Mouse (Mus musculus): ENCODE results near the gene Zbtb12. TPM values are rescaled to one million over a fixed set of nuclear protein-coding genes. Genes with fewer than 3 reads are reported as not detected.

The Zbtb12 gene
- 1 to 10 TPM; 3.3 to 3.8 TPM for total RNA-seq (2023)

DNA sequence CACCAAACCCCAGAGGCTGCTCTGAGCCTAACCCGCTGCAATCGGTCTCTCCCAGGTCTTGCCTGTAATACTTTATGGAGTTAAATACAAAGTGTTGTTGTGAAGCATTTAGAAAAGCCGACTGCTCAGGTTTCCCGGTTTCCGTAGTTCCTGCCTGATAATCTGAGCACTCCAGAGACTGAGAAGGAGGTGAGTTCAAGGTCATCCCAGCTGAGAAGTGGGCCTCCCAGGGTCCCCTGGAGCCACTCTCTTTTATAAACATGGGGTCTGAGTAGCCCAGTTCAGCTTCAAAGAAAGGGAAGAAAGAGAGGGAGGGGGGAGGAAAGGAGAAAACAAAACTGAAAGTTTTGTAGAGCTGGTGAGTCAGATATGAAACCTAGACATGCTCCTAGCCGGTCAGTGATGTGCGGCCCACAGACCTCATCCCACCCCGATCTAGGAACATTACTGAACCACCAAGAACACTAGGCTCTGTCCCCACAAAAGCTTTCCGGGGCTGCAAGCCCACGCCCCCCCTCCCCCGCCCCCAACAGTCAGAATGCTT, at the start of gene Zbtb12:
Zbtb12 (plus strand) TSS at position 148 of the 544 bp plus-strand sequence.

DNA sequence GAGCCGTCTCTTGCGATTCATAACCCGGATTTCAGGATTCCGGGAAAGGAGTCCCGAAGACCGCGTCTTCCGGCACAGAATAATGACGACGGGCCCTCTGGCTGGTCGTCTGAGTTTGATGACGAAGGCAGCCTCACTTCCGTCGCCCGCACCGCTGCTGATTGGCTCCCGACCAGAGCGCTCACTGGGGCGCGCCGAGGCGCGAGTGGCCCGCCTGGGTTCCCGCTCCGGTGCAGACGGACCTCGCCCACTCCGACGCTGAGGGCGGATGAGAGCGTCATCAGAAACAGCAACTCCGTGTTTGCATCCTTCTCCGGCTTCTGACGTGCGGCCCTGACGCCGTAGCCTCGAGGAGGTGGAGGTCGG, 42.4 kb upstream of the Zbtb12 start, which contains the start of the genes Stk19 and Dxo:
Stk19 (minus strand) TSS at position 90 of the 366 bp plus-strand sequence.
Dxo (plus strand) TSS at position 164 of the 366 bp plus-strand sequence.

DNA sequence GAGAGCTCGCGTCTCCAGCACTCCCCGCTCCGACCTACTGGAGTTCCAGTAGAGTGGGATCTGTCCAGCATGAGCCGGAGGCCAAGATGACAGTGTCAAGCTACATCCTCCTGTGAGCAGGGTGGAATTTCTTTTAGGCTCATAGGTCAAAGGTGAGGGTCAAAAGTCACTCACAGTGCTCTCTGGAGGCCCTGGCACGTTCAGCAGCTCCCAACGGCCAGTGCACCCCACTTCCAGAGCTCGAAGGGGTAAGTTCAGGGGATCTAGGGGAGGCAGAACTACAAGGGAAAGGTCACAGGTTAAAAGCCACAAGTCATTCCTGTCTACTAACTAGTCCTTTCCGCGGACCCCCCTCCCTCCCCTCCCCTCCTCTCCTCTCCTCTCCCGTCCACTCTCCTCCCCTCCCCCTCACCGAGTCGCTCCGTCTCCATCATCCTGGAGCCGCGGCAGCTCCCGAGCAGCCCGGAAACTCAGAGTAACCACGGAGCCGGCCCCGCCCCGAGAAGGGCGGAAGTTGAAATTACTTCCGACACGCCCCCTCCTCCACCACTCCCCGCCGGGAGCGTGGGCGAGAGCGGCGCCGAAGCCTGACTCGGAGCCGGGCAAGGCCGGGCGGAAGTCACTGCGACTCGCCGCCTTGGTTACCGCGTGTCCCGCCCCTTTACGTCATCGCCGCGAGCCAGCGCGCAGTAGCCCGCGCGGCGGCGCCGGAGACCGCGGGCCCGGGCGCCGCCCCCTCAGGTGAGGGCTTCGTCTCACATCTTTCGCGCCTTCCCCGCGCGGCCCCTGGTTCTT, 29.4 kb upstream of the Zbtb12 start, which contains the start of the genes Skiv2l and Nelfe:
Skiv2l (minus strand) TSS at position 489 of the 795 bp plus-strand sequence.
Nelfe (plus strand) TSS at position 670 of the 795 bp plus-strand sequence.

DNA sequence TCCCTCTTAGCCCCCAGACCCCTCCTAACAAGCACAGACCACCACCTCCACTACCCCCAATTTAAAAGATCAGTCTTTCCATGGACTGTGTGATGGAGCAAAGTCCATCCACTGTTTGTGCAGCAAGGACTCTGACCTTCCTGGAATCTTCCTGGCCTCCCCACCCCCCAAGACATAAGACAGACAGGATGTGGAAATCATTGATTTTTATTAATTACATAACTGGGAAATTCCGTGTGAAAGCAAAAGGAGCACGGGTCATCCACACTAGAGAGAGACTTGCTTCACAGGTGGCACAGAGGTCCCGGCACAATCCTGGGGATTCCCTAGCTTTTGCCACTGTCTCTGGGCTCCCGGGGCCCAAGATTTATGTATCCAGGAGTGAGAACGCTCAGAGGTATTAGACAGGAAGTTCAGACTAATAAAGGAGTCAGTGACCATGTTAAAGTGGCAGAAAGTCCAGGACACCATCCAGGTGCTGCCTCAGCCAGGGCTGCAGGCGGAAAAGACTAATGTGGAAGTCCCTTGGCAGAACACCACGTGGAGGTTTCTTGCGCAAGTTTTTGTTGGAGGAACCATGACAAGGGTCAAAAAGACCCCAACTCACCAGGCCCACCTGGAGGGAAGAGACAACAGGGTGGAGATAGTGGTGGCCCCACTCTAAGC, 16.7 kb upstream of the Zbtb12 start, which contains the start of gene Cfb:
Cfb (minus strand) TSS at position 103 of the 666 bp plus-strand sequence.

DNA sequence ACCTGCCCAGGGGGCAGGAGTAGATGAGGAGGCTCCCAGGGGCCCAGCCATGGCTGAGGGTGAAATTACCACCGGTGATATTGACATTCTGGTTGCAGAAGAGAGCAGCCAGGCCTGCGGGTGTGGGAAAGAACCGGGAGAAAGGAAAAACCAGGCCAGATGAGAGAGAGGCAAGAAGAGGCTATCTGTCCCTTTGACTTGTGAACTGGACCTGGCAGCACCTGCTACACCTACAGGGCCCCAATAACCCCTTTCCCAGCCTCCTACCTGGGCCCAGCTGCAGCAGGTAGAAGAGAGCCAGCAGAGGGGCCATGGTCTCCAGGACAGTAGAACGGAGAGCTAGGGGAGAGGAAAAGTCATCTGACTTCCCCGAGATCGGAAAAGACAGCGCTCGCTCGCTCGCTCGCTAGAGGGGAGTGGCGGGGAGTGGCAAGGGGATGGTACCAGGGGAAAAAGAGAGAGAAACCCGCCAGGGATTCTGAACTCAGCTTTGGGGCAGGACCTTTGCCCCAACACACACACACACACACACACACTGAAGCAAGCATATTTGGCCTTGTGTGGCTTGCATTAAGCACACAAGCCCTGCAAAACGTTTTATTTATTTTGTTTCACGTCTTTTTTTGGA, 2.5 kb downstream of the Zbtb12 start, which contains the start of gene Gm20547:
Gm20547 (minus strand) TSS at position 360 of the 628 bp plus-strand sequence.

DNA sequence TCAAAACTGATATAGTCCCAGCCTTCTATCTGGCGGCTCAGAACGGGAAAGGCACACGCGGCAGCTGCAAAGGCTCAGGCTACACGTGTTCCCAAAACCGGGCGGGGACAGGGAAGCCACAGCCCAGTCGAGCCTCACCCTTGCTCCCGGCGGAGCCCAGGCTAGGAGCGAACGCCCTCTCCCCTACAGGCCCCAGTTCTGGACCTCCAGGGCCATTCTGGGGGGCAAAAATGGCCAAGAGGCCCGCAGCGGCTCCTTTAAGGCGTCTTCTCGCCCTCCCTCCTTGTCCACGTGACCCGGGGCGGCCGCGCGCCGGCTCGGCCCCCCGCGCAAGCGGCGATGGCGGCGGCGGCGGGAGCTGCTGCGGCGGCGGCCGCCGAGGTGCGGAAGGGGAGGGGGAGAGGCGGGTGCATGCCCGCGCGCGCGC, 18.9 kb downstream of the Zbtb12 start, which contains the start of the genes C2 and Ehmt2:
C2 (minus strand) TSS at position 106 of the 427 bp plus-strand sequence.
Ehmt2 (plus strand) TSS at position 310 of the 427 bp plus-strand sequence.

DNA sequence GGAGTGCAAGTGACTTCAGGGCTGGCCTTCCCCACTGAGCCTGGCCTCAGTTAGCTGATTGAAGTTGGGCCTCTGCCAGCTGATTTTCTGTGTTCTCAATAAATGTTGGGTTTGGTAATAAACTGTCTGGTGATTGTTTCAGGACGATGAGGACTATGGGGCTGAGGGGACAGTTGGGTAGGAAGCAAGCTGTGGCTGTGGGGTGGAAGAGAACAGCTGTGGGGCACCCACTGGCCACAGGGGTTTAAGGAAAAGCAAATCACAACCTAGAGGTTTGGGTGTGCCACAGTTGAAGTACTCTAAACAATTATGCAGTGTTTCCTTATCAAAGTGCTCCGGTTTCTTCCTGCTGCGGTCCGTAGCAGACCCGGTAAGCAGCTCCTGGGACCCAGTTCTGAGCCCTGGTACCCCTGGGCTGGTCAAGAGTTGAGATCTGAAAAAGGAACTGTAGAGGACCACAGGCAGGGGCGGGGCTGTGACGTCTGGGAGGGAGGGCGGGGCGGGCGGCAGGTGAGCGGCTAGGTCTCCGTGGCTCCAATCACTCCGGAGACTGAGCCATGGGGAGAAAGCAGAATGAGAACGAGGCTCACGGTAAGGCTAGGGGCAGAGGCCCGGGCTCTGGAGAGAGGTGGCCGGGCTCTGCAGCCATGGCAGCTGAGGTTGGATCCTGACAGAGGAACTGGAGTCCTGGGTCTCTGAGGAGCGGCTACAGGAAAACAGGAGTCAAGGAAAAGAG, 34.8 kb downstream of the Zbtb12 start, which contains the start of gene Slc44a4:
Slc44a4 (plus strand) TSS at position 537 of the 736 bp plus-strand sequence.

DNA sequence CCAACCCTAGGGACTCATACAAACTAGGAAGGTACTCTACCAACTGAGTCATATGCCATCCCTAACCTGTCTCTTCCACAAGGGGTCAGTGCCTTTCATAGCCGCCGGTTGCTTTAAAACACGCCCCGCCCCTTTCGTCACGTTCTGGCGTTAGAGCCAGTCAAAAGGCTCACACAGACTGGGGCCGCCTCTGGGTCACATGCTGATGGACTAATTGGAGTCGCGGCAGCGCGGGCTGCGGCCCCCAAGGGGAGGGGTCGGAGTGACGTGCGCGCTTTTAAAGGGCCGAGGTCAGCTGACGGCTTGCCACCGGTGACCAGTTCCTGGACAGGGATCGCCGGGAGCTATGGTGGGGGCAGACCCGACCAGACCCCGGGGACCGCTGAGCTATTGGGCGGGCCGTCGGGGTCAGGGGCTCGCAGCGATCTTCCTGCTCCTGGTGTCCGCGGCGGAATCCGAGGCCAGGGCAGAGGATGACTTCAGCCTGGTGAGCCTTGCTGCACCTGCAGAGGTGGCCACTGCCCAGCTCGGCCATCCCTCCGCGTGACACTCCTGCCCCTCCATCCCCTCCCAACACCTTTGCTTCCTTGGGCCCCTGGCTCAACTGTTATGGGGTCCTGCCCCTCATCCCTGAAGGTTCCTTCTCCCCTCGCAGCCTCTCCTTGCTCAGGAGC, 51.9 kb downstream of the Zbtb12 start, which contains the start of gene Neu1:
Neu1 (plus strand) TSS at position 193 of the 674 bp plus-strand sequence.

Other genes with a start within 250 kb of the Zbtb12 start
- 1 to 10 TPM in 1 of 2 experiments, under 1 TPM in 1; 0.79 to 1.2 TPM for gene Prrt1, start 249.9 kb upstream of the Zbtb12 start, total RNA-seq (2023)
- 1 to 10 TPM; 7.5 to 9.4 TPM for gene Fkbpl, start 234.7 kb upstream of the Zbtb12 start, total RNA-seq (2023)
- 100 to 1,000 TPM in 1 of 2 experiments, 10 to 100 TPM in 1; 99.5 to 108 TPM for gene Atf6b, start 232.3 kb upstream of the Zbtb12 start, total RNA-seq (2023)
- gene Tnxb, start 208.9 kb upstream of the Zbtb12 start, total RNA-seq (2023) = under 1 TPM; 0.24 to 0.37 TPM
- gene C4b, start 135.6 kb upstream of the Zbtb12 start, total RNA-seq (2023) = 10 to 100 TPM in 1 of 2 experiments, 1 to 10 TPM in 1; 5.0 to 25.9 TPM
- not detected for gene Cyp21a1, start 74.9 kb upstream of the Zbtb12 start, total RNA-seq (2023)
- gene Stk19, start 42.5 kb upstream of the Zbtb12 start, total RNA-seq (2023) = 10 to 100 TPM; 64.1 to 71.7 TPM
- gene Dxo, start 42.5 kb upstream of the Zbtb12 start, total RNA-seq (2023) = 10 to 100 TPM; 48.5 to 48.9 TPM
- 10 to 100 TPM; 83.5 to 92.5 TPM for gene Skiv2l, start 29.3 kb upstream of the Zbtb12 start, total RNA-seq (2023)
- gene Nelfe, start 29.1 kb upstream of the Zbtb12 start, total RNA-seq (2023) = 10 to 100 TPM; 21.6 to 31.4 TPM
- 10 to 100 TPM; 10.9 to 15.3 TPM for gene Cfb, start 17.0 kb upstream of the Zbtb12 start, total RNA-seq (2023)
- gene Gm20547, start 2.6 kb downstream of the Zbtb12 start, total RNA-seq (2023) = not detected
- 10 to 100 TPM; 16.6 to 17.2 TPM for gene C2, start 18.8 kb downstream of the Zbtb12 start, total RNA-seq (2023)
- 100 to 1,000 TPM; 134 to 139 TPM for gene Ehmt2, start 19.0 kb downstream of the Zbtb12 start, total RNA-seq (2023)
- gene Slc44a4, start 35.0 kb downstream of the Zbtb12 start, total RNA-seq (2023) = not detected
- gene Neu1, start 51.8 kb downstream of the Zbtb12 start, total RNA-seq (2023) = 10 to 100 TPM; 58.9 to 60.2 TPM
- gene Hspa1b, start 79.8 kb downstream of the Zbtb12 start, total RNA-seq (2023) = 100 to 1,000 TPM; 240 to 289 TPM
- not detected for gene Gm20481, start 90.4 kb downstream of the Zbtb12 start, total RNA-seq (2023)
- gene Hspa1a, start 92.7 kb downstream of the Zbtb12 start, total RNA-seq (2023) = 100 to 1,000 TPM; 322 to 373 TPM
- under 1 TPM; 0.55 to 0.76 TPM for gene Hspa1l, start 93.2 kb downstream of the Zbtb12 start, total RNA-seq (2023)
- gene Lsm2, start 102.4 kb downstream of the Zbtb12 start, total RNA-seq (2023) = 10 to 100 TPM; 18.6 to 21.1 TPM
- 10 to 100 TPM; 89.4 to 93.9 TPM for gene Vars, start 121.5 kb downstream of the Zbtb12 start, total RNA-seq (2023)
- gene Vwa7, start 137.1 kb downstream of the Zbtb12 start, total RNA-seq (2023) = under 1 TPM in 1 of 2 experiments, not detected in 1; 0.16 TPM
- not detected for gene Sapcd1, start 148.5 kb downstream of the Zbtb12 start, total RNA-seq (2023)
- gene Msh5, start 167.3 kb downstream of the Zbtb12 start, total RNA-seq (2023) = 1 to 10 TPM; 1.0 to 2.2 TPM
- 100 to 1,000 TPM; 258 to 267 TPM for gene Clic1, start 170.5 kb downstream of the Zbtb12 start, total RNA-seq (2023)
- 1 to 10 TPM; 1.2 to 1.7 TPM for gene Ddah2, start 179.6 kb downstream of the Zbtb12 start, total RNA-seq (2023)
- gene Ly6g6c, start 185.9 kb downstream of the Zbtb12 start, total RNA-seq (2023) = not detected
- not detected for gene Mpig6b, start 186.7 kb downstream of the Zbtb12 start, total RNA-seq (2023)
- not detected for gene Ly6g6e, start 197.4 kb downstream of the Zbtb12 start, total RNA-seq (2023)
- not detected for gene Ly6g6d, start 198.6 kb downstream of the Zbtb12 start, total RNA-seq (2023)
- gene Ly6g6f, start 206.1 kb downstream of the Zbtb12 start, total RNA-seq (2023) = not detected
- gene Abhd16a, start 209.8 kb downstream of the Zbtb12 start, total RNA-seq (2023) = 10 to 100 TPM; 58.8 to 60.6 TPM
- gene Ly6g5c, start 228.8 kb downstream of the Zbtb12 start, total RNA-seq (2023) = not detected
- gene Ly6g5b, start 235.9 kb downstream of the Zbtb12 start, total RNA-seq (2023) = under 1 TPM; 0.42 to 0.61 TPM
- 10 to 100 TPM; 22.2 to 30.3 TPM for gene Gpank1, start 242.0 kb downstream of the Zbtb12 start, total RNA-seq (2023)
- gene Csnk2b, start 242.6 kb downstream of the Zbtb12 start, total RNA-seq (2023) = 100 to 1,000 TPM; 133 to 155 TPM
- gene D17H6S53E, start 246.9 kb downstream of the Zbtb12 start, total RNA-seq (2023) = 10 to 100 TPM; 15.5 to 25.3 TPM

Data from monocyte, adult 59 days (primary cell).